Mouse (Mus musculus) CH12.LX (cell line): ENCODE data around the gene S100a2. TPM values are rescaled to one million over a fixed set of nuclear protein-coding genes. Genes with fewer than 3 reads are reported as not detected.

ENCODE experiments used
- DNase-seq: peaks from one replicate; pipeline ENCODE4 v3.0.0-alpha.2; 2013; ENCODE audit errors: extremely low read depth
- H3K27ac ChIP-seq: 2 replicates; pipeline ENCODE4 v1.5.1; 2012; ENCODE audit warnings: low read depth, mild to moderate bottlenecking, control low read depth, moderate library complexity; ENCODE audit not compliant: insufficient read depth
- H3K27me3 ChIP-seq: replicated peaks from 2 replicates; pipeline ENCODE3; 2012; ENCODE audit warnings: inconsistent platforms
- H3K36me3 ChIP-seq, 2 experiments: replicated peaks in 1 of 2; 2 replicates each; pipeline versions ENCODE3 to v1.6.1; 2012; ENCODE audit warnings: inconsistent platforms in 1 of 2, low read length in 1 of 2, mild to moderate bottlenecking in 1 of 2, mixed read lengths in 1 of 2, moderate library complexity in 1 of 2; ENCODE audit not compliant: control insufficient read depth in 1 of 2, insufficient read depth in 1 of 2
- H3K4me1 ChIP-seq, 2 experiments: 2 replicates each; pipeline ENCODE4 v1.6.1; 2012; ENCODE audit warnings: inconsistent platforms in 1 of 2, moderate library complexity in 1 of 2; ENCODE audit not compliant: insufficient read depth in 2 of 2, control insufficient read depth in 1 of 2
- H3K4me2 ChIP-seq: 2 replicates; pipeline ENCODE4 v1.6.1; 2012; ENCODE audit warnings: low read depth, mild to moderate bottlenecking, control low read depth; ENCODE audit not compliant: poor library complexity, insufficient read depth, severe bottlenecking
- H3K4me3 ChIP-seq, 3 experiments: fragments of 150-350 bp in 1 of 3; sonication (generic) in 1 of 3; replicated peaks in 1 of 3; 2 replicates each; pipeline versions ENCODE3 to v1.5.1; 2011 to 2012; ENCODE audit warnings: low read depth in 2 of 3, low read length in 2 of 3, mild to moderate bottlenecking in 2 of 3, moderate library complexity in 2 of 3, control low read depth in 1 of 3, improper control_type of control experiment in 1 of 3, inconsistent platforms in 1 of 3, mixed read lengths in 1 of 3; ENCODE audit not compliant: poor library complexity in 1 of 3
- H3K79me2 ChIP-seq: replicated peaks from 2 replicates; pipeline ENCODE4 v1.6.1; 2012; ENCODE audit warnings: mild to moderate bottlenecking, moderate library complexity; ENCODE audit not compliant: control insufficient read depth, poor library complexity, insufficient read depth, severe bottlenecking; ENCODE audit errors: extremely low read depth
- H3K9ac ChIP-seq: 2 replicates; pipeline ENCODE4 v1.6.1; 2012; ENCODE audit warnings: low read depth, mild to moderate bottlenecking, control low read depth, moderate library complexity; ENCODE audit not compliant: insufficient read depth
- H3K9me3 ChIP-seq: replicated peaks from 2 replicates; pipeline ENCODE3; 2012; ENCODE audit warnings: low read length, inconsistent platforms, mixed read lengths
- CHD1 ChIP-seq: IDR thresholded peaks from 2 replicates; pipeline ENCODE4 v1.6.1; 2012; ENCODE audit warnings: low read depth, low read length, improper control_type of control experiment, inconsistent platforms
- E2F4 ChIP-seq: IDR thresholded peaks from 2 replicates; pipeline ENCODE4 v1.6.1; 2011; ENCODE audit warnings: low read depth, low read length, improper control_type of control experiment; ENCODE audit not compliant: insufficient replicate concordance
- EP300 ChIP-seq: IDR thresholded peaks from 2 replicates; pipeline ENCODE4 v1.6.1; 2011; ENCODE audit warnings: low read length, improper control_type of control experiment
- GABPA ChIP-seq: IDR thresholded peaks from 2 replicates; pipeline ENCODE4 v1.6.1; 2012; ENCODE audit warnings: low read depth, low read length, improper control_type of control experiment, inconsistent platforms; ENCODE audit not compliant: insufficient replicate concordance
- IRF4 ChIP-seq: IDR thresholded peaks from 2 replicates; pipeline ENCODE4 v1.6.1; 2014; ENCODE audit warnings: low read depth, mild to moderate bottlenecking, inconsistent platforms, low read length, improper control_type of control experiment
- JUND ChIP-seq: conservative IDR thresholded peaks from 2 replicates; pipeline ENCODE4 v1.6.1; 2011; ENCODE audit warnings: low read depth, low read length, improper control_type of control experiment
- KAT2A ChIP-seq: IDR thresholded peaks from 2 replicates; pipeline ENCODE4 v1.6.1; 2012; ENCODE audit warnings: low read length, improper control_type of control experiment, inconsistent platforms; ENCODE audit not compliant: insufficient replicate concordance
- MAFK ChIP-seq: IDR thresholded peaks from 2 replicates; pipeline ENCODE4 v1.6.1; 2011; ENCODE audit warnings: low read length, improper control_type of control experiment; ENCODE audit not compliant: insufficient replicate concordance
- MAZ ChIP-seq: IDR thresholded peaks from 2 replicates; pipeline ENCODE4 v1.6.1; 2012; ENCODE audit warnings: low read depth, mild to moderate bottlenecking, inconsistent platforms, low read length, improper control_type of control experiment, moderate library complexity
- MEF2A ChIP-seq: IDR thresholded peaks from 2 replicates; pipeline ENCODE4 v1.6.1; 2014; ENCODE audit warnings: low read depth, mild to moderate bottlenecking, inconsistent platforms, low read length, improper control_type of control experiment, borderline replicate concordance
- MXI1 ChIP-seq: IDR thresholded peaks from 2 replicates; pipeline ENCODE4 v1.6.1; 2011; ENCODE audit warnings: mild to moderate bottlenecking, low read depth, low read length, improper control_type of control experiment
- NRF1 ChIP-seq: IDR thresholded peaks from 2 replicates; pipeline ENCODE4 v1.6.1; 2014; ENCODE audit warnings: low read depth, mild to moderate bottlenecking, inconsistent platforms, low read length, improper control_type of control experiment, moderate library complexity
- POLR2A ChIP-seq: IDR thresholded peaks from 2 replicates; pipeline ENCODE4 v1.6.1; 2011; ENCODE audit warnings: low read depth, mild to moderate bottlenecking, improper control_type of control experiment, low read length
- POLR2AphosphoS2 ChIP-seq: IDR thresholded peaks from 2 replicates; pipeline ENCODE4 v1.6.1; 2011; ENCODE audit warnings: low read depth, low read length, improper control_type of control experiment
- SMC3 ChIP-seq: IDR thresholded peaks from 2 replicates; pipeline ENCODE4 v1.6.1; 2011; ENCODE audit warnings: low read depth, low read length, improper control_type of control experiment
- USF2 ChIP-seq: conservative IDR thresholded peaks from 2 replicates; pipeline ENCODE4 v1.6.1; 2011; ENCODE audit warnings: low read depth, low read length, improper control_type of control experiment
- ZC3H11A ChIP-seq: IDR thresholded peaks from 2 replicates; pipeline ENCODE4 v1.6.1; 2012; ENCODE audit warnings: low read depth, mild to moderate bottlenecking, inconsistent platforms, low read length, improper control_type of control experiment
- ZKSCAN1 ChIP-seq: IDR thresholded peaks from 2 replicates; pipeline ENCODE4 v1.6.1; 2012; ENCODE audit warnings: low read depth, inconsistent platforms, low read length, improper control_type of control experiment, borderline replicate concordance
- ZMIZ1 ChIP-seq: IDR thresholded peaks from 2 replicates; pipeline ENCODE4 v1.6.1; 2012; ENCODE audit warnings: low read depth, mild to moderate bottlenecking, inconsistent platforms, low read length, improper control_type of control experiment
- ZNF384 ChIP-seq: IDR thresholded peaks from 2 replicates; pipeline ENCODE4 v1.6.1; 2012; ENCODE audit warnings: low read depth, low read length, improper control_type of control experiment, inconsistent platforms
- dilution Hi-C: fragments of 300-500 bp; cut with MboI; formaldehyde crosslinking; loops from 2 replicates; pipeline ENCODE4 v1.14.3; 2020; ENCODE audit warnings: low sequenced_read_pairs; ENCODE audit not compliant: extremely low pct_unique_long_range_greater_than_20kb, extremely low pct_ligation_motif_present
- in situ Hi-C: fragments of 300-500 bp; cut with MboI; formaldehyde crosslinking; loops from 3 replicates; pipeline ENCODE4 v1.14.3; 2019; ENCODE audit warnings: low sequenced_read_pairs, low pct_ligation_motif_present, low pct_unique_long_range_greater_than_20kb, mixed read lengths
- polyA plus RNA-seq: library from polyadenylated mRNA; unstranded; fragments of >175 nt; gene quantifications from 2 replicates; pipeline ENCODE4 v1.2.1, GENCODE M21; 2012; ENCODE audit warnings: low read depth; ENCODE audit not compliant: insufficient read length
- total RNA-seq, 2 experiments: library from RNA; depleted of rRNA; stranded (reverse); fragments of 300-350 nt in 1 of 2; fragments of >200 nt in 1 of 2; gene quantifications; 2 replicates each; pipeline ENCODE4 v1.2.3; 2012 to 2014

Gene S100a2
- total and polyA plus RNA-seq, 3 experiments = not detected

DNA sequence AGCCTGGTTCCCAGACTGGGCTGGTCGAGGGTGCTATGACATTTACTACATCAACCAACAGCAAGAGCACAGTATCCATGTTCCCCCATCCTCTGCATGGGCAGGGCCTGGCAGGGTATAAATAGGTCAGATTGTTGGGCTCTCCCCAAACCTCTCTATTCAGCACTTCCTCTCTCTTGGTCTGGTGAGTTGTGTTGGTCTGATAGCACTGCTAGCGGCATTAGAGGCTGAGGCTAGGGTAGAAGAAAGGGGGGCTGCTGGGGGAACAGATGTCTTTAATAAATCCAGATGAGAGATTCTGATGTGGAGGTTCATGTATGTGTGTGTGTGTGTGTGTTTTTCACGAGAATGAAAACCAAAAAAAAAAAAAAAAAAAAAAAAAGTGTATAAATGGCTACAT, 13.6 kb downstream of the S100a2 start, which contains the start of gene S100a4:
S100a4 (plus strand) TSS at position 149 of the 400 bp plus-strand sequence.
- no peak for DNase-seq
- TF ChIP-seq E2F4 = no peak
- TF ChIP-seq JUND = no peak
- TF ChIP-seq KAT2A = no peak
- no peak for TF ChIP-seq ZKSCAN1
- Histone ChIP-seq H3K27ac (no peak within 1 kb of the TSS), H3K27me3 (peaks cover 2% of the 10 kb centered on the region), H3K36me3 (no peaks in the 10 kb centered on the region), H3K4me1 (peaks cover 0 to 13% of the 10 kb centered on the region in 2 experiments; a peak in 2 of 4 replicates), H3K9me3 (no peaks in the 10 kb centered on the region), H3K79me2 (no peaks in the 10 kb centered on the region), H3K4me2 (no peak within 1 kb of the TSS), H3K9ac (no peak within 1 kb of the TSS), H3K4me3 (no peak within 1 kb of the TSS)
- in situ Hi-C loops (no loop called here), dilution Hi-C loops (no loop called here)

DNA sequence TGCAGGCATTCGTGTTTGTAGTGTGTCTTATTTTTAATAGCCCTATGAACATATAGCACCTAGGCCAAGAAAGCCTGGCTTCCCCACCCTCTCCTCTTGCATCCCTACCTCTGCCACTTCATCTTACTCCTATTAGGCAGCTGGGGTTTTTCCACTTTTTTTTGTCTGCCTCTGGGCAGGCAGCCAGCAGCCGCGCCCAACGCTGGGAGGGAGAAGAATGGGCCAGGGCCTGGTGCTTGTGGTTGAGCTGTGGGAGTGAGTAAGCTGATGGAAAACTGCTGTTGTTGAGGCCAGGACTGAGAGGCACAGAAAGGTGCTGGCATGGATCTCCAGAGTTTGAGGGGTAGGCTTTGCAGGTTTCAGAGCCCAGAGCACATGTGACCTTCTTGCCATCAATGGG, 14.4 kb downstream of the S100a2 start:
- Histone ChIP-seq H3K9ac (no peak overlapping the region), H3K27ac (no peak overlapping the region), H3K27me3 (peaks cover 2% of the 10 kb centered on the region), H3K4me3 (no peak overlapping the region), H3K9me3 (no peaks in the 10 kb centered on the region), H3K4me1 (peaks cover 0 to 21% of the 10 kb centered on the region in 2 experiments; a peak in 2 of 4 replicates), H3K36me3 (no peaks in the 10 kb centered on the region), H3K4me2 (no peak overlapping the region), H3K79me2 (no peaks in the 10 kb centered on the region)
- no peak for DNase-seq
- dilution Hi-C loops = no loop called here
- TF ChIP-seq ZMIZ1 = no peak
- TF ChIP-seq USF2 = no peak
- no peak for TF ChIP-seq CHD1
- no peak for TF ChIP-seq GABPA
- TF ChIP-seq MEF2A = no peak
- no peak for TF ChIP-seq POLR2AphosphoS2
- no peak for TF ChIP-seq SMC3
- no peak for TF ChIP-seq MAZ
- TF ChIP-seq ZC3H11A = no peak
- TF ChIP-seq ZNF384 = no peak
- no peak for TF ChIP-seq MXI1
- TF ChIP-seq POLR2A = no peak
- TF ChIP-seq MAFK = no peak
- no peak for TF ChIP-seq KAT2A
- TF ChIP-seq EP300 = no peak
- no peak for TF ChIP-seq NRF1
- TF ChIP-seq IRF4 = no peak
- in situ Hi-C loops = no loop called here
